Mouse (Mus musculus): ENCODE measurements around the gene Zfp84.

GRCm38 (mm10) chr7:29768090-29768900 lies at the start of gene Zfp84:
- no peak for TF ChIP-seq EP300 (IDR thresholded peaks at IDR 0.05; ENCODE audit: low read depth)
- TF ChIP-seq CTCF (IDR thresholded peaks at IDR 0.05; ENCODE audit: low read depth) = no peak

Measured in heart, postnatal 0 days (tissue).